Mouse (Mus musculus) forebrain, embryonic 14.5 days (tissue): ENCODE measurements around the gene Fkbp1b. TPM values are rescaled to one million over a fixed set of nuclear protein-coding genes. Genes with fewer than 3 reads are reported as not detected.

Experiments used
- ATAC-seq: fragments of 200-750 bp; cut with Nextera tagmentation; 2 replicates; pipeline ENCODE4 v1.8.0; 2017; ENCODE audit warnings: mild to moderate bottlenecking, moderate library complexity
- DNase-seq: peaks from one replicate; pipeline ENCODE4 v3.0.0-alpha.2; 2015; ENCODE audit warnings: low spot score
- H3K27ac ChIP-seq: fragments of 300-500 bp; sonication (generic); 2 replicates; pipeline ENCODE4 v1.5.1; 2014; ENCODE audit warnings: low read depth, mild to moderate bottlenecking, control low read depth, low read length, moderate library complexity
- H3K27me3 ChIP-seq: fragments of 300-500 bp; sonication (generic); replicated peaks from 2 replicates; pipeline ENCODE4 v1.6.1; 2014; ENCODE audit warnings: low read length, control low read depth, mixed read lengths; ENCODE audit not compliant: control insufficient read depth, insufficient read depth
- H3K36me3 ChIP-seq: fragments of 300-500 bp; sonication (generic); 2 replicates; pipeline ENCODE4 v1.6.1; 2014; ENCODE audit warnings: low read length, control low read depth; ENCODE audit not compliant: control insufficient read depth, insufficient read depth
- H3K4me1 ChIP-seq: fragments of 300-500 bp; sonication (generic); 2 replicates; pipeline ENCODE4 v1.6.1; 2014; ENCODE audit warnings: antibody characterized with exemption, low read length, control low read depth; ENCODE audit not compliant: control insufficient read depth, insufficient read depth
- H3K4me2 ChIP-seq: fragments of 300-500 bp; sonication (generic); 2 replicates; pipeline ENCODE4 v1.6.1; 2014; ENCODE audit warnings: mild to moderate bottlenecking, control low read depth, low read length
- H3K4me3 ChIP-seq: fragments of 300-500 bp; sonication (generic); 2 replicates; pipeline ENCODE4 v1.5.1; 2014; ENCODE audit warnings: low read depth, low read length, control low read depth
- H3K9ac ChIP-seq: fragments of 300-500 bp; sonication (generic); 2 replicates; pipeline ENCODE4 v1.6.1; 2014; ENCODE audit warnings: mild to moderate bottlenecking, low read length, control low read depth, moderate library complexity
- H3K9me3 ChIP-seq: fragments of 300-500 bp; sonication (generic); replicated peaks from 2 replicates; pipeline ENCODE4 v1.6.1; 2016; ENCODE audit warnings: low read length, control low read depth, mixed read lengths; ENCODE audit not compliant: control insufficient read depth
- whole genome bisulfite sequencing: fragments of 180-500 bp; shearing (Covaris S2); extraction: QIAGEN DNeasy Blood & Tissue Kit; methylation state at CpG from one replicate; pipeline ENCODE4 v1.1.7; 2014; 5-methylcytosine and 5-hydroxymethylcytosine counted together
- polyA plus RNA-seq: library from polyadenylated mRNA; unstranded; fragments of >200 nt; fragmentation: Nextera tagmentation; extraction: Ambion mirVana; gene quantifications from 2 replicates; pipeline ENCODE4 v1.2.1, GENCODE M21; 2014

The Fkbp1b gene
- polyA plus RNA-seq, 1 experiment from 2014 or later: 26.8 TPM

DNA sequence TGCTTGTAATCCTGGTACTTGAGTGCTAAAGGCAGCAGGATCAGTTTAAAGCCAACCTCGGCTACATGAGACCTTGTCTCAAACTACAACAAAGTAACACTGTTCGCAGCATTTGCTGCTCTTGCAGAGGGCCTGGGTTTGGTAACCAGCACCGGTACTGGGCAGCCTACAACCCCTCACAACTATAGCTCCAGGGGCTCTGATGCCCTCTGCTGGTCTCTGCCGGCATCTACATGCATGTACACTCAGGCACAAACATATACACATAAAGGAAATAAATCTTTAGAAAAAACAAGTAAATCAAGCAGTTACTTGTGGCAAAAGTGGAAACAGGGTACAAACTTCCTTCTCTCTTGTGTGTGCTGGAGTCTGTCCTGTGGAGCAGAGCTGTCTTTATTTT is 21.3 kb upstream of the Fkbp1b start:
- no peak overlapping the region for H3K4me3 ChIP-seq
- no peak for DNase-seq
- H3K27me3 ChIP-seq: no peaks in the 10 kb centered on the region
- ATAC-seq: no peak
- no peaks in the 10 kb centered on the region for H3K4me1 ChIP-seq
- H3K4me2 ChIP-seq: no peak overlapping the region
- WGBS: 89% methylated on average over 4 of the region's 4 CpGs
- no peaks in the 10 kb centered on the region for H3K9me3 ChIP-seq
- no peak overlapping the region for H3K9ac ChIP-seq
- H3K36me3 ChIP-seq: peaks cover 4% of the 10 kb centered on the region; the same call in 1 of the 2 replicates
- no peak overlapping the region for H3K27ac ChIP-seq

DNA sequence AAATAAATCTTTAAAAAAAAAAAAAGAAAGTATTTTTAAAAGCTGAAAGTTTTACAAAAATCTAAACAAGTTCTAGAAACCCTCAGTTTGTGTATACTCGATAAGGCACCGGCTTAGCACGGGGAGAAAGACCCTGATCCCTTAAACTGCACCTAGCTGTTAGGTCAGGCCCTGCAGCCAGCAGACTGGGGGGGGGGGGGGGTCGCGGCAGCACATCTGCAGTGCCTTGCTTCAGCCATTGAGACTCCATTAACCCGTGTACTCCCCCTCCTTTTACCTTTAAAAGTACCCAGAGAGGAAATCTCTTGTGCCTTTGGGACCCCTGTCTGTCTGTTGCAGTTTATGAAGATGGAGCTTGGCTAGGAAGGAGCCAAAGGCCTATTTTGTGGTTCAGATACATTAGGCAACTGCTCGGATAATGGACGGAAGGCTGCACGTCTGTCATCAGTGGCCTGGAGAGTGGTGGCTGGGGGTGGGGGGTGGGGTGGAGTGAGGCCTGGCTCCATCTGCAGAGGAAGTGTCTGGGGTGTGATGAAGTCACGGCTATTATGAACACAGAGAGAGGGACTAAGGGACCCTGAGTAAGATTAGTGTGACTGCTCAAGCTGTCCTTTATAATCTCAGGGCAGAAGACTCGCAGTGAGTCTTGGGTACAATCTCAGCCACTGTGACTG is 18.0 kb upstream of the Fkbp1b start:
- ATAC-seq (no peak), DNase-seq (no peak)
- Histone ChIP-seq H3K36me3 (peaks cover 12% of the 10 kb centered on the region; the same call in 1 of the 2 replicates), H3K27me3 (no peaks in the 10 kb centered on the region), H3K4me2 (no peak overlapping the region), H3K27ac (no peak overlapping the region), H3K4me3 (no peak overlapping the region), H3K9me3 (no peaks in the 10 kb centered on the region), H3K4me1 (no peaks in the 10 kb centered on the region), H3K9ac (no peak overlapping the region)
- WGBS: 79% methylated on average over 11 of the region's 11 CpGs

DNA sequence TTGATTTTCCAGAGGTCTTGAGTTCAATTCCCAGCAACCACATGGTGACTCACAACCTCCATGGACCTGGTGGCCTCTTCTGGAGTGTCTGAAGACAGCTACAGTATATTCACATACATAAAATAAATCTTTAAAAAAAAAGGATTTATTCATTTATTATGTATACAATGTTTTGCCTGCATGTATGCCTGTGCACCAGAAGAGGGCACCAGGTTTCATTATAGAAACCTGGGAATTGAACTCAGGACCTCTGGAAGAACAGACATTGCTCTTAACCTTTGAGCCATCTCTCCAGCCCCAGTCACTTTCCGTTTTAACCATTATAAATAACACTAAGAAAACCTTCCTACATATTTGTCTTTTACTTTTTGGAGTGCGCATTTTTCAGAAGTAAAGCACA is 15.4 kb upstream of the Fkbp1b start:
- no peak for ATAC-seq
- no peaks in the 10 kb centered on the region for H3K27me3 ChIP-seq
- no peak overlapping the region for H3K4me3 ChIP-seq
- no peak overlapping the region for H3K4me2 ChIP-seq
- no peak overlapping the region for H3K9ac ChIP-seq
- no peak for DNase-seq
- whole genome bisulfite sequencing: 95% methylated on average over 2 of the region's 2 CpGs
- H3K27ac ChIP-seq: no peak overlapping the region
- H3K36me3 ChIP-seq: peaks cover 12% of the 10 kb centered on the region; the same call in 1 of the 2 replicates
- no peaks in the 10 kb centered on the region for H3K4me1 ChIP-seq
- H3K9me3 ChIP-seq: no peaks in the 10 kb centered on the region

DNA sequence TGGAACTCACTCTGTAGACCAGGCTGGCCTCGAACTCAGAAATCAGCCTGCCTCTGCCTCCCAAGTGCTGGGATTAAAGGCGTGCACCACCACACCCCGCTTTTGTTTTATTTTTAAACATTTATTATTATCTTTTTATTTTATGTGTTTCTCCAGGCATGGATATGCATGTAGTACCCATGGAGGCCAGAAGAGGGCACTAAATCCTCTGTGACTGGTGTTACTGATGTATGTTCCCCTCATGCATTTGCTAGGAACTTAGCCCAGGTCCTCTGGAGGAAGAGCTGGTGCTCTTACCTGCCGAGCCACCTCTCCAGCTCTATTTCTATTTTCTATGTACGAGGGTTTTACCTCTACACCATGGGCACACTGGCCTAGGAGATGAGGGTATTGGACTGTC is 14.8 kb upstream of the Fkbp1b start:
- no peak overlapping the region for H3K4me3 ChIP-seq
- no peak overlapping the region for H3K9ac ChIP-seq
- H3K4me1 ChIP-seq: no peaks in the 10 kb centered on the region
- peaks cover 12% of the 10 kb centered on the region; the same call in 1 of the 2 replicates for H3K36me3 ChIP-seq
- no peaks in the 10 kb centered on the region for H3K9me3 ChIP-seq
- H3K27me3 ChIP-seq: no peaks in the 10 kb centered on the region
- no peak overlapping the region for H3K4me2 ChIP-seq
- DNase-seq: no peak
- H3K27ac ChIP-seq: no peak overlapping the region
- ATAC-seq: no peak
- WGBS: 97% methylated on average over 5 of the region's 5 CpGs

DNA sequence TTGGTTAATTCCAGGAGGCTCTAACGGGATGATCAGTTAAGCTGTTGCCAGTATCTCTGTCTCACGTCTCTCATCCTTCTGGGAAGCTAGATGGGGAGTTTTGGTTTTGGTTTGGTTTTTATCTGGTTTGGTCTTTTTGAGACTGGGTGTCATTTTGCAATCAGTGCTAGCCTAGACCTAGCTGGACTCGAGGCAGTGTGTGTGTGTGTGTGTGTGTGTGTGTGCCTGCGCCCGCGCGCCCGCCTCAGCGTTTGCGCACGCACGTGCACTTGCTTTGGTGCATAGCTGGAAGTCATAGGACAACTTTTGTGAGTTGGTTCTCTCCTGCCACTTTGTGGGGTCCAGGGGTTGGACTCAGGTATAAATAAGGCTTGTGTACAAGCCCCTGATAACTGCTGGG is 2.4 kb upstream of the Fkbp1b start:
- under 1% methylated on average over 12 of the region's 12 CpGs for WGBS
- no peaks in the 10 kb centered on the region for H3K36me3 ChIP-seq
- peak; percentile 47 for DNase-seq
- H3K27me3 ChIP-seq: peaks cover 6% of the 10 kb centered on the region; the same call in 1 of the 2 replicates
- H3K9me3 ChIP-seq: no peaks in the 10 kb centered on the region
- H3K4me3 ChIP-seq: peak overlapping the region; percentile 64
- peak overlapping the region; percentile 73 for H3K4me2 ChIP-seq
- ATAC-seq: peak; percentile 50
- H3K27ac ChIP-seq: no peak overlapping the region
- peaks cover 7% of the 10 kb centered on the region; the same call in 1 of the 2 replicates for H3K4me1 ChIP-seq
- peak overlapping the region; percentile 67 for H3K9ac ChIP-seq

DNA sequence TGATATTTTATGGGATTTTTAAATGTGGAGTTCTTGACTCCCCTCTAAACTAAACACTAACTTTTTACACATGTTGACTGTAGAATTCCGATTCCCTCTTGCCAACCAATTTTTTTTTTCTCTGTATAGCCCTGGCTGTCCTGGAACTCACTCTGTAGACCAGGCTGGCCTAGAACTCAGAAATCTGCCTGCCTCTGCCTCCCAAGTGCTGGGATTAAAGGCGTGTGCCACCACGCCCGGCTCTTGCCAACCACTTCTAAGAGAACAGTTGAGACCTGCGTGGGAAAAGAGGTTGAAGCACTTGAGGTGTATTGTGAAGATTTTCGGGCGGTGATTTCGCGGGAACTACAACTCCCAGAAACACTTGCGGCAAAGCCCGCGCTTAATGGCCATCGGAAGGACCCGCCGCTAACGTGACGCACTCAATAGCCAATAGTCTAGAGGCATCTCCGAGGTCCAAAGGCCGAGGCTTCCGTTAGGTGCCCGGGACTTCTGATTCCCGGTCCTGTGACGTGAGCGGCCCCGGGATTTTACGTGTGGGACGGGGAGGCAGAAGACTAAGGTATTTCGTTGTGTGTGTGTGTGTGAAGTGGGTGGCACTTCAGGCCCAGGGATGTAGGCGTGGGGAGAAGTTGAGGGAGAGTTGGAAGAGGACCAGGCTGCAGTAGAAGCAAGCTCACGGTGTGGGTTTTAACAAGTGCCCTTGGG is 1.7 kb upstream of the Fkbp1b start, which contains the start of gene Wdcp:
TSS of gene Wdcp (plus strand) at position 414 of the 708 bp plus-strand sequence.
- Histone ChIP-seq H3K36me3 (no peaks in the 10 kb centered on the region), H3K4me3 (peak within 1 kb of the TSS; percentile 64), H3K4me2 (peak within 1 kb of the TSS; percentile 73), H3K9ac (peak within 1 kb of the TSS; percentile 67), H3K27ac (no peak within 1 kb of the TSS; the same call in 1 of the 2 replicates), H3K27me3 (peaks cover 6% of the 10 kb centered on the region; the same call in 1 of the 2 replicates), H3K9me3 (no peaks in the 10 kb centered on the region), H3K4me1 (peaks cover 7% of the 10 kb centered on the region; the same call in 1 of the 2 replicates)
- peak; percentile 95 for ATAC-seq
- WGBS: 2% methylated on average over 30 of the region's 30 CpGs
- peak; percentile 97 for DNase-seq

DNA sequence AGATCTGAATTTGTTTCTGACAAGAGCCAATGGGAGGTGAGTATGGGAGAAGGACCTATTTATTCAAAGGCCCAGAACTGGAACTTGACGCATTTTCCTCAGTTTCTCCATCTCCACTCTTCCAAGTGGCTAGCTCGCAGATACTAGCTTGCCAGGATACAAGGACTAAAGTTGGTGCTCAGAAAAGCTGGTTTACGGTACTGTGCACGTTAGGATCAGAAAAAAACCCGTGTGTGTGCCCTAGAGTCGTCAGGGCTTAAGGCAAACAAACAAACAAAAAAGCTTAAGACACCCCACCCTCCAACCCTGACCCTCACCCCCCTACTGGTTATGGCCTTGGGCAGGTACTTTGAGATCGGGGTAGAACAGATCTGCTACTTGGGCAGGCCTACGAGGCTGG is 1.1 kb upstream of the Fkbp1b start:
- DNase-seq (no peak), ATAC-seq (no peak; the same call in 1 of the 2 replicates)
- Histone ChIP-seq H3K27ac (no peak overlapping the region), H3K36me3 (no peaks in the 10 kb centered on the region), H3K4me1 (peaks cover 7% of the 10 kb centered on the region; the same call in 1 of the 2 replicates), H3K9me3 (no peaks in the 10 kb centered on the region), H3K27me3 (peaks cover 6% of the 10 kb centered on the region; the same call in 1 of the 2 replicates), H3K9ac (no peak overlapping the region), H3K4me2 (no peak overlapping the region), H3K4me3 (no peak overlapping the region)
- 87% methylated on average over 8 of the region's 8 CpGs for WGBS

DNA sequence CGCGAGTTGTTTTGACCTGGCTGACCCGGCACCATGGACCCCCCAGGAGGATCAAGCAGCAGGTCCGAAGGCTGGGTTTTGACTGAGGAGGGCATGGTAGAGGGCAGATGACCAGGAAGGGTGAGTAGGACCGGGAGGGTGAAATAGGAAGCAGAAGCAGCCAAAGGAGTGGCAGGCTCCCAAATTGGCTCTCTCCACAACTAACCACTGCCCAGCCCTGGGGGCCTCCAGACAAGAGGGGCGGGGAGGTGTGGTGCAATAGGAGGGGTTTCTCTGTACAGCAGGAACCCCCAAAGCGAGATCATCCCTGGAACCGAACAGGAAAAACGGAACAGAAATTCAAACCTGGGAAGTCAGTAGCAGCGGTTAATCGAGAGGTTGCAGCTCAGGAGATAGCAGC is 650 bp downstream of the Fkbp1b start:
- H3K9ac ChIP-seq: peak overlapping the region; percentile 77
- H3K4me2 ChIP-seq: peak overlapping the region; percentile 92
- H3K27ac ChIP-seq: no peak overlapping the region
- no peaks in the 10 kb centered on the region for H3K9me3 ChIP-seq
- H3K27me3 ChIP-seq: peaks cover 6% of the 10 kb centered on the region; the same call in 1 of the 2 replicates
- peaks cover 7% of the 10 kb centered on the region; the same call in 1 of the 2 replicates for H3K4me1 ChIP-seq
- no peaks in the 10 kb centered on the region for H3K36me3 ChIP-seq
- H3K4me3 ChIP-seq: peak overlapping the region; percentile 70
- WGBS: 2% methylated on average over 11 of the region's 11 CpGs
- DNase-seq: peak; percentile 20
- ATAC-seq: no peak
